Mouse (Mus musculus): ENCODE results near the gene Foxi1.
A peak's percentile ranks its signal among the peaks of the same experiment; 100 is the strongest.

GRCm38 (mm10) chr11:34228758-34229364 lies 21.0 kb upstream of the Foxi1 start:
- peak; percentile 56; the same call in 1 of the 2 replicates for TF ChIP-seq CTCF (IDR thresholded peaks at IDR 0.05; ENCODE audit: insufficient read depth, low read depth, low read length)
- no peak for TF ChIP-seq POLR2A (IDR thresholded peaks at IDR 0.05; ENCODE audit: insufficient read depth, low read depth, low read length)

Measured in olfactory bulb, adult 2 months (tissue).